Mouse (Mus musculus) brain, adult 2 months (tissue): ENCODE data around the gene Pkp2.
"Not testable (repeated sequence)": the region's sequence is repeated elsewhere in the genome, so short reads cannot be mapped to it uniquely, and the experiment has no call there.

Experiments used
- DNase-seq: peaks from one replicate; pipeline ENCODE4 v3.0.0; 2011; ENCODE audit warnings: low read depth, low spot score

Gene Pkp2

GRCm38 (mm10) chr16:16213079-16213760, at the start of gene Pkp2:
Gene Pkp2, plus strand, starts transcription at chr16:16213318.
- peak; percentile 83 for DNase-seq

- DNase-seq: no peak
Measured at GRCm38 (mm10) chr16:16197374-16197773, 15.7 kb upstream of the Pkp2 start.

- DNase-seq: peak; percentile 66
Measured at GRCm38 (mm10) chr16:16201991-16202390, 11.1 kb upstream of the Pkp2 start.

DNA sequence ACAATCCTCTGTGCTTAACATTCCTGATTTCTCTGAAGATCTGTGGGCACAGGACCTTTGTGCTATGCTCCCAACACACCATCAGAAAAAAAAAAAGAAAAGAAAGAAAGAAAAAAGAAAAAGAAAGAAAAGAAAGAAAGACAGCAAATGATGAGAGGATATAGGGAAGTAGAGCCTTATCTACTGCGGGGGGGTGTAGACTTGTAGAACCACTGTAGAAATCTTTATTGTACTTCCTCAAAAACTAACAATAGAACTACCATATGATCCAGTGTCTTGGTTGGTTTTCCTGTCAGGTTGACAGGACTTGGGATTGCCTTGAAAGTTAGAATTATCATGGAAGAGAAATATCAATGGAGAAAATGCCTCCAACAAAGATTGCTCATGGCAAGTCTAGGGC, 8.5 kb upstream of the Pkp2 start:
- DNase-seq: no peak

DNA sequence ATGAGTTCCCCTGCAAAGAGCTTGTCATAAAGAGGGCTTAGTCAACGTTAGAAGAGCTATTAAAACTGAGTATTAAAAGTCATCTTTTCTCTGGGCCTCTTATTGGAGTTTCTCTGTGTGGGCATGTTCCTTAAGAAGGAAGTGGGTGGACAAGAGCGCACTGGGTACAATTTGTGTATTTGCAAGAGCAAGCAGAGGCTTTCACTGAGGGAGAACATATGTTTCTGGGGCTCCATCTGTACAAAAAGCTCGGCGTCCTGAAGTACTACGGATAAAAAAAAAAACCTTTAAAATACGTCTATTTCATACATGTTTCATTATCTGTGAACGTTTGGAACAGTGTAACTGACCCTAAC, 417 bp upstream of the Pkp2 start:
- peak; percentile 75 for DNase-seq

DNA sequence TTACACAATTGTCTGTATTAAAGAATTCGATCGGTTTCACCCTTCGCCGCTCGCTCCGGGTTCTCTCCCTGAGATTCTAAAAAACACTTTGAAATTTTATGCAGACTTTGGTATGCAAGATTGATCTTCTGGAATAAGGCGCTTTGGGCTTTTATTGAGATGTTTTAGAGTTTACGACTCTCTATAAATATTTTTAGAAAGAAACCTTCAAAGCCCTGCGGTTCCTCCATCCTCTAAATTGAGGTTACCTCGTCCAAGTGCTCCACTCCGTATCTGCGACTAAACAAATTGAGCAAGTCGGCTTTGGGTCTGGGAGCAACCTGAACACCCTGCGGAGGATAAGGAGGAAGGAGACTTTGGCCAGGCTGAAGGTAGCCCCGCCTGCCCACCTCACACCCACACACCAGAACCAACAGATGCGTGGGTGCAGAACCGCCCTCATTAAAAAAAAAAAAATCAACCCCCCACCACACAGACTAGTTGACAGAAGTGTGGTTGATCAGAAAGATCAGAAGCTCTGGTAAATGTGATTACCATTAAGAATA, 715 bp downstream of the Pkp2 start:
- no peak for DNase-seq

GRCm38 (mm10) chr16:16215645-16216387, 2.7 kb downstream of the Pkp2 start:
- peak; percentile 39 for DNase-seq

- peak; percentile 71 for DNase-seq
Measured at GRCm38 (mm10) chr16:16216934-16217333, 3.8 kb downstream of the Pkp2 start.

DNA sequence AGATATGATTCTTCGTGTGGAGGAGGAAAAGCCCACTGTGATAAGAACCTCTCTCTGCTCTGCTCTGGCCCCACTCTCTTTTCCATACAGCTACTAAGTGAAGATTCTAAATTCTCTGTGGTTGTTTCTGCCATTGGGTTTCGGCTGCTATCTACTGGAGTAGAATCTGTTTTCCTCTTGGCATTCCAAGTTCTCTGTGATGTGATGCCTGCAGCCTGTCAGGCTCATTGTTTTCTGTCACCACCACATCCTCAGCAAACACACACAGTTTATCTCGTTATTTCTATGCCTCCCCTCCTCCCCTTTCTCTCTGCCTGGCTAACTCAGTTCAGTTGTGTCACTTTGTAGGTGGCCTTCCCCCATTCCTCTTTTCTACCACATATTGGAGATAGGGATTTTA, 6.7 kb downstream of the Pkp2 start:
- no peak for DNase-seq

DNA sequence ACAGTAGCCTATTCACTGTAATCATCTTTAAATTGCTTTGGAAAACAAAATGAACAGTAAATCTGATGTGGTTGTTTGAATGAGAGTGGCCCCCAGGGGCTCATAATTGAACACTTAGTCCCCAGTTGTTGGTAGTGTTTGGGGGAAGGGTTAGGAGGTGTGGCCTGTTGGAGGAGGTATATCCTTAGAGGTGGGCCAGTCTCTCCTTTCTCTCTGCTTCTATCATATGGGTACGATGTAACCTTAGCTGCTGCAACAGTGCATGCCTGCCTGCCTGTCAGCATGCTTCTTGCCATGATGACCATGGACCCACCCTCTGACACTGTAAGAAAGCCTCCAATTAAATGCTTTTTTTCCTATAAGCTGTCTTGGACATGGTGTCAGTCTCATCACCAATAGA, 9.5 kb downstream of the Pkp2 start:
- DNase-seq: no peak

- DNase-seq: peak; percentile 50
Measured at GRCm38 (mm10) chr16:16224506-16224924, 11.4 kb downstream of the Pkp2 start.

DNA sequence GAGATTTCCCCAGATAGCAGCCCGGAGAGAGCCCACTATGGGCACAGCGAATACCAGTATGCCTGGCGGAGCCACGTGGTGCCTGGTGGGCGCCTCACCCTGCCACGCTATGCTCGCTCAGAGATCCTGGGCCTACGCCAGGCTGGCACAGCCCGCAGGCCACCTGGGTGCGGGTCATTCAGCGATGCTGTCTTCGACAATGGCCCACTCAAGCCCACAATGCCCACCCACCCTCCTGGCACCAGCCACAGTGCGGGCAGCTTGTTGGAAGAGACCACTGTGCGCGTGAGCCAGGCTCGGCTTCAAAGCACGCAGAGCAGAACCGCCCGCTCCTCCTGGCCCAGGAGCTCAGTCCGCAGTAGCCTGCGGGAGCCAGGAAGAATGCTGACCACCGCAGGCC, 12.7 kb downstream of the Pkp2 start:
- no peak for DNase-seq

DNA sequence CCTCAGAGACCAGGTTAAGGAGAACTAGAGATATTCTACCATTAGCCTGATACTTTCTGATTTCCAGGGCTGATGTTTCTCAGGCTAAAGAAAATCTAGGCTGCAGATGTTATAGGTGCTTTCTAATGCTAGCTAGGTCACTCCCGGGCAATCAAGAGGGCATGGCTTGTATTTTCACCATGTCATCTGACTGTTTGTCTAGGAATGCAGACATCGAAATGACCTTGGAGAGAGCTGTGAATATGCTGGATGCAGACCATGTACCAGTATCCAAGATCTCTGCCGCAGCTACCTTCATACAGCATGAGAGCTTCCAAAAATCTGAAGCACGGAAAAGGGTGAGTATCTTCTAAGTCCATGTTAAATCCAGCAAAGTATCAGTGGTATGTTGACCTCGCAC, 17.3 kb downstream of the Pkp2 start:
- no peak for DNase-seq

- DNase-seq: no peak
Measured at GRCm38 (mm10) chr16:16233919-16234318, 20.8 kb downstream of the Pkp2 start.

- DNase-seq: not testable (repeated sequence)
Measured at GRCm38 (mm10) chr16:16236681-16237080, 23.6 kb downstream of the Pkp2 start.

- no peak for DNase-seq
Measured at GRCm38 (mm10) chr16:16238356-16238755, 25.2 kb downstream of the Pkp2 start.

DNA sequence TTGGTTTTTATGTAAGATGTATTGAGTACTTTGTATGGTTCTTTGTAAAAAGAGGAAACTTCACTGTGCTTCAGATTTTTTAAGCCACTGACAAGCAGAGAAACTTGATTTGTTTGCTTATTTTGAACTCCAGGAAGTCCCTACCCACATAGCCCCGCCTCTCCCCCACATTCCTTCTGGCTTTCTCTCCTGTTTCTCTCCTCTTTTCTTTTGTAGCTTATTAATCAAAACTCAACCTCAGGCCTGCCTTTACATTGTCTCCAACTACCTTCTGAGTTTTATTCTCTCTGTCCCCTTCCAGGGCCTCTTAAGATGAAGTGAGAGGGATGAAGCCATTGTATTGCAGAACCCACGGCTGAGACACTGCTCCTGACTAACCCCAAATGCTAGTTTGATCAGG, 31.6 kb downstream of the Pkp2 start:
- DNase-seq: no peak

GRCm38 (mm10) chr16:16250470-16250869, 37.4 kb downstream of the Pkp2 start:
- no peak for DNase-seq

DNA sequence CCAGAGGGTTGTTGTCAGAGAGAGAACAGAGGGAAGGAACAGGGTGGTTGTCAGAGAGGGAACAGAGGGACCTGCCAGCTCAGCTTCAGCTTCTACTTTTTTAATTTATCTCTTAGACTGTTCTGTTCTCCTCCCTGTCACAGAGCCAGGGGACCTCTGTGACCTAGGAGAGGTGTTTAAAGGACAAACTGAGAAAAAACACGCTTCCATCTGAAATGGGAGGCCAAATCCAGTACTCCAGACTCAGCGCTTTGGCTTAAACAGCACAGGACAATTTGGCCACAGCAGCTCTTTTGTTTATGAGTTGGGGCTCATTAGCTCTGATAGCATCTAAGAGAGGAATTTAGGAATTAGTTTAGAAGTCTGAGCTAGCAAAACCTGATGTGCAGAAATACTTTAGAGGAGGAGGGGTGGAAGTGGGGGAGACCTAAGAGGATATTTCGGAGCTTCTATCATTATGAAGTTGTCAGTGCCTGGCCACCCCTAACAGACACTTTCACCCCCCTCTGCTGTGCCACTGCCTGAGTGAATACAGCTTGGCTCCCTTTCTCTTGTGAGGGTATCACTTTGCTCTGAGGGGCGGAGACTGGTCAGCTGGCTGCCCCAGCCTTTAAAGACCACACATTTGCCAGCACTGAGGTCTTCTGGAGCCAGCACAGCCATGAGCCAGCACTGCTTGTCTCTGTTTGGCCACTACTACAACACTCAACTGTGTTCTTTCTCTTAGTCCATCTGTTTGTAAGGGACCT, 40.4 kb downstream of the Pkp2 start:
- DNase-seq: peak; percentile 7

DNA sequence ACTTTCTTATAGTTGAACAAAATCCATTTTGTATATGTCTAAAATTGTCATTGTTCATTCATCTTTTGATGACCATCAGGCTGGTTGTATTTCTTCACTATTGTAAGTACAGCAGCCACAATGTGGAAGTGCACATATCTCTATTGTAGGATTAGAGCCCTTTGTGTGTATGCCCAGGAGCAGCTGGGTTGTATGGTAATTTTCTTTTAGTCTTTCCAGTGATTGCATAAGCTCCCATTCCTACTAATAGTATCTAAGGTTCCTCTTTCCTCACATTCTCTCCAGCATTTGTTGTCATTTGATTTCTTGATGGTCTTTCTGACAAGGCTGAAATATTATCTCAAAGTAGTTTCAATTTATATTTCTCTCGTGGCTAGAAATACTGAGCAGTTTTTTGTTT, 42.1 kb downstream of the Pkp2 start:
- DNase-seq: no peak

- DNase-seq: no peak
Measured at GRCm38 (mm10) chr16:16255874-16256273, 42.8 kb downstream of the Pkp2 start.

GRCm38 (mm10) chr16:16256672-16257071, 43.6 kb downstream of the Pkp2 start:
- no peak for DNase-seq
